Mouse (Mus musculus) retina, postnatal 1 day (tissue): ENCODE data around the gene Cdhr3.
"Not testable (repeated sequence)": the region's sequence is repeated elsewhere in the genome, so short reads cannot be mapped to it uniquely, and the experiment has no call there.

Source experiments
- DNase-seq: peaks from one replicate; pipeline ENCODE4 v3.0.0-alpha.2; 2012

Cdhr3 gene

GRCm38 (mm10) chr12:33000402-33000801 lies 92.3 kb downstream of the Cdhr3 start:
- no peak for DNase-seq

GRCm38 (mm10) chr12:32999778-33000177 lies 92.9 kb downstream of the Cdhr3 start:
- not testable (repeated sequence) for DNase-seq

- DNase-seq, result no peak
These were observed 93.9 kb downstream of the Cdhr3 start for GRCm38 (mm10) chr12:32998766-32999165.

- DNase-seq, result no peak
These were observed 97.4 kb downstream of the Cdhr3 start for GRCm38 (mm10) chr12:32995081-32995834.

GRCm38 (mm10) chr12:32994081-32994480 lies 98.6 kb downstream of the Cdhr3 start:
- DNase-seq, result no peak

GRCm38 (mm10) chr12:32989731-32990130 lies 102.9 kb downstream of the Cdhr3 start:
- DNase-seq, result no peak

GRCm38 (mm10) chr12:32986284-32986683 lies 106.4 kb downstream of the Cdhr3 start:
- no peak for DNase-seq
